8 mouse cellular contexts compared by ENCODE assay signal in genomic region chr10:81257158-81258039, GRCm38 (mm10). TPM values are rescaled to one million over a fixed set of nuclear protein-coding genes. Genes with fewer than 3 reads are reported as not detected.
A peak's percentile ranks its signal among the peaks of the same experiment; 100 is the strongest.
DNase-seq lines count a peak whose midpoint lies in the region; ATAC-seq and TF ChIP-seq lines count a peak whose summit lies in the region.

No protein-coding gene starts in this region.

- peak overlapping the region; percentile 22 for H3K4me3 ChIP-seq in heart, adult 2 months
- peak overlapping the region; percentile 41 for H3K4me3 ChIP-seq in intestine, embryonic 15.5 days (replicated peaks)
- peak overlapping the region; percentile 58 for H3K4me3 ChIP-seq in midbrain, embryonic 15.5 days
- H3K4me3 ChIP-seq in thymus, adult 2 months (ENCODE audit: control insufficient read depth, insufficient read depth, low read length) = peak overlapping the region; percentile 42

- no peaks in the 10 kb centered on the region for H3K9me3 ChIP-seq in intestine, embryonic 15.5 days
- no peaks in the 10 kb centered on the region for H3K9me3 ChIP-seq in midbrain, embryonic 15.5 days

- H3K27ac ChIP-seq in heart, adult 2 months = no peak overlapping the region
- no peak overlapping the region for H3K27ac ChIP-seq in intestine, embryonic 15.5 days
- no peak overlapping the region for H3K27ac ChIP-seq in midbrain, embryonic 15.5 days
- no peak overlapping the region for H3K27ac ChIP-seq in thymus, adult 2 months (ENCODE audit: control insufficient read depth, insufficient read depth, low read length)

- no peak for TF ChIP-seq POLR2A in heart, adult 2 months (IDR thresholded peaks at IDR 0.05; ENCODE audit: insufficient read depth, low read depth, low read length)
- TF ChIP-seq POLR2A in thymus, adult 2 months (IDR thresholded peaks at IDR 0.05; ENCODE audit: control insufficient read depth, extremely low read depth, insufficient read depth, low read length, poor library complexity) = no peak

- ATAC-seq in intestine, embryonic 15.5 days = peak; percentile 29
- ATAC-seq in midbrain, embryonic 15.5 days (replicated peaks) = no peak

- intact Hi-C loops in heart, adult 2 months (cut with DNase I) = no loop called here
- intact Hi-C loops in heart, postnatal 10 days (cut with DNase I) = no loop called here

- H3K4me1 ChIP-seq in heart, adult 2 months (ENCODE audit: control insufficient read depth, insufficient read depth, low read length) = no peaks in the 10 kb centered on the region
- H3K4me1 ChIP-seq in intestine, embryonic 15.5 days (replicated peaks) = peaks cover 18% of the 10 kb centered on the region
- peaks cover 36% of the 10 kb centered on the region for H3K4me1 ChIP-seq in midbrain, embryonic 15.5 days
- H3K4me1 ChIP-seq in thymus, adult 2 months (replicated peaks; ENCODE audit: control insufficient read depth, insufficient read depth, low read length) = peaks cover 25% of the 10 kb centered on the region

- no peak for TF ChIP-seq EP300 in heart, adult 2 months (IDR thresholded peaks at IDR 0.05; ENCODE audit: insufficient read depth, low read depth, low read length)

- no peaks in the 10 kb centered on the region for H3K36me3 ChIP-seq in heart, adult 2 months (ENCODE audit: control insufficient read depth, insufficient read depth, low read length)
- no peaks in the 10 kb centered on the region for H3K36me3 ChIP-seq in intestine, embryonic 15.5 days
- H3K36me3 ChIP-seq in midbrain, embryonic 15.5 days (replicated peaks) = no peaks in the 10 kb centered on the region
- H3K36me3 ChIP-seq in thymus, adult 2 months (ENCODE audit: control insufficient read depth, insufficient read depth, low read length) = no peaks in the 10 kb centered on the region

- 5% methylated on average over 62 of the region's 62 CpGs for WGBS in heart, adult 2 months
- WGBS in intestine, embryonic 15.5 days = 2% methylated on average over 62 of the region's 62 CpGs
- 1% methylated on average over 62 of the region's 62 CpGs for WGBS in midbrain, embryonic 15.5 days
- 2% methylated on average over 62 of the region's 62 CpGs for WGBS in thymus, adult 2 months

- peaks cover 15% of the 10 kb centered on the region; the same call in 1 of the 2 replicates for H3K27me3 ChIP-seq in heart, adult 2 months (ENCODE audit: control insufficient read depth, insufficient read depth, low read length)
- peaks cover 71% of the 10 kb centered on the region for H3K27me3 ChIP-seq in intestine, embryonic 15.5 days (replicated peaks)
- H3K27me3 ChIP-seq in midbrain, embryonic 15.5 days (replicated peaks) = peaks cover 36% of the 10 kb centered on the region
- H3K27me3 ChIP-seq in thymus, adult 2 months (ENCODE audit: control insufficient read depth, insufficient read depth, low read length) = no peaks in the 10 kb centered on the region; the same call in 1 of the 2 replicates

- no peak for TF ChIP-seq CTCF in heart, adult 2 months (IDR thresholded peaks at IDR 0.05)
- no peak for TF ChIP-seq CTCF in thymus, adult 2 months (IDR thresholded peaks at IDR 0.05; ENCODE audit: borderline replicate concordance, control insufficient read depth, extremely low read depth, insufficient read depth, low read length, poor library complexity)

- peak overlapping the region; percentile 89 for H3K4me2 ChIP-seq in intestine, embryonic 15.5 days (replicated peaks)
- peak overlapping the region; percentile 95 for H3K4me2 ChIP-seq in midbrain, embryonic 15.5 days

- no peak for DNase-seq in heart, adult 2 months
- DNase-seq in heart, postnatal 10 days = no peak
- peak; percentile 54 for DNase-seq in CD4-positive helper T cell, adult 2 months (ENCODE audit: low read depth, low spot score)
- DNase-seq in embryo, embryonic 11 days = peak; percentile 57
- DNase-seq in thymus, adult 2 months = peak; percentile 60
- no peak for DNase-seq in kidney, postnatal 36 days

- no peak overlapping the region for H3K9ac ChIP-seq in heart, adult 2 months (ENCODE audit: low read depth, low read length)
- peak overlapping the region; percentile 48 for H3K9ac ChIP-seq in intestine, embryonic 15.5 days
- H3K9ac ChIP-seq in midbrain, embryonic 15.5 days = peak overlapping the region; percentile 60

- no peaks in the 10 kb centered on the region for H3K79me2 ChIP-seq in heart, adult 2 months (replicated peaks; ENCODE audit: control insufficient read depth, insufficient read depth, low read length)

RNA-seq across cellular contexts. Expression of gene Matk, which starts 4.7 kb away (rescaled TPM):
- total RNA-seq in heart, adult 2 months (2021) = under 1 TPM; 0.48 to 0.86 TPM
- polyA plus RNA-seq in heart, adult 2 months (2012; rRNA removed) = 0.97 and 1.5 TPM in 2 replicates
- under 1 TPM; 0.27 to 0.38 TPM for total RNA-seq in heart, postnatal 10 days (2021)
- 2.2 and 2.4 TPM in 2 replicates for polyA plus RNA-seq in intestine, embryonic 15.5 days (2015; fragmentation: Nextera tagmentation; extraction: Ambion mirVana)
- polyA plus RNA-seq in midbrain, embryonic 15.5 days (2015; fragmentation: Nextera tagmentation; extraction: Ambion mirVana) = 37.2 and 40.1 TPM in 2 replicates
- 19.5 and 21.0 TPM in 2 replicates for polyA plus RNA-seq in thymus, adult 2 months (2012; rRNA removed)

RNA-seq across cellular contexts. Expression of gene Mrpl54, which starts 9.3 kb away (rescaled TPM):
- total RNA-seq in heart, adult 2 months (2021) = 100 to 1,000 TPM in 1 of 2 experiments, 10 to 100 TPM in 1; 85.7 to 101 TPM
- polyA plus RNA-seq in heart, adult 2 months (2012; rRNA removed) = 66.7 and 93.2 TPM in 2 replicates
- total RNA-seq in heart, postnatal 10 days (2021) = 100 to 1,000 TPM in 1 of 2 experiments, 10 to 100 TPM in 1; 93.4 to 108 TPM
- 242 and 245 TPM in 2 replicates for polyA plus RNA-seq in intestine, embryonic 15.5 days (2015; fragmentation: Nextera tagmentation; extraction: Ambion mirVana)
- polyA plus RNA-seq in midbrain, embryonic 15.5 days (2015; fragmentation: Nextera tagmentation; extraction: Ambion mirVana) = 124 and 126 TPM in 2 replicates
- polyA plus RNA-seq in thymus, adult 2 months (2012; rRNA removed) = 102 and 118 TPM in 2 replicates

RNA-seq across cellular contexts. Expression of gene Apba3, which starts 9.4 kb away (rescaled TPM):
- total RNA-seq in heart, adult 2 months (2021) = 100 to 1,000 TPM; 111 to 123 TPM
- 151 TPM in 2 replicates for polyA plus RNA-seq in heart, adult 2 months (2012; rRNA removed)
- total RNA-seq in heart, postnatal 10 days (2021) = 10 to 100 TPM; 66.5 to 68.3 TPM
- 55.1 and 69.2 TPM in 2 replicates for polyA plus RNA-seq in intestine, embryonic 15.5 days (2015; fragmentation: Nextera tagmentation; extraction: Ambion mirVana)
- 36.4 and 38.5 TPM in 2 replicates for polyA plus RNA-seq in midbrain, embryonic 15.5 days (2015; fragmentation: Nextera tagmentation; extraction: Ambion mirVana)
- polyA plus RNA-seq in thymus, adult 2 months (2012; rRNA removed) = 125 and 136 TPM in 2 replicates

RNA-seq across cellular contexts. Expression of gene Zfr2, which starts 24.4 kb away (rescaled TPM):
- 1 to 10 TPM; 1.8 to 2.0 TPM for total RNA-seq in heart, adult 2 months (2021)
- 5.0 and 6.3 TPM in 2 replicates for polyA plus RNA-seq in heart, adult 2 months (2012; rRNA removed)
- 1 to 10 TPM; 3.8 TPM for total RNA-seq in heart, postnatal 10 days (2021)
- polyA plus RNA-seq in intestine, embryonic 15.5 days (2015; fragmentation: Nextera tagmentation; extraction: Ambion mirVana) = 7.9 and 9.2 TPM in 2 replicates
- 35.4 and 37.2 TPM in 2 replicates for polyA plus RNA-seq in midbrain, embryonic 15.5 days (2015; fragmentation: Nextera tagmentation; extraction: Ambion mirVana)
- 9.1 and 9.6 TPM in 2 replicates for polyA plus RNA-seq in thymus, adult 2 months (2012; rRNA removed)

RNA-seq across cellular contexts. Expression of gene Atcay, which starts 26.8 kb away (rescaled TPM):
- under 1 TPM in 1 of 2 experiments, not detected in 1; 0.09 TPM for total RNA-seq in heart, adult 2 months (2021)
- polyA plus RNA-seq in heart, adult 2 months (2012; rRNA removed) = 0.14 and 0.20 TPM in 2 replicates
- under 1 TPM; 0.24 to 0.30 TPM for total RNA-seq in heart, postnatal 10 days (2021)
- polyA plus RNA-seq in intestine, embryonic 15.5 days (2015; fragmentation: Nextera tagmentation; extraction: Ambion mirVana) = 1.7 TPM in 2 replicates
- 95.3 and 96.7 TPM in 2 replicates for polyA plus RNA-seq in midbrain, embryonic 15.5 days (2015; fragmentation: Nextera tagmentation; extraction: Ambion mirVana)
- polyA plus RNA-seq in thymus, adult 2 months (2012; rRNA removed) = 2.4 and 2.5 TPM in 2 replicates

Comparison
In these comparisons a context has a peak if more than half of its experiments do, and no peak if none do; other contexts are left out.
1. DNase-seq: peak in CD4-positive helper T cell, adult 2 months (single experiment), embryo, embryonic 11 days (single experiment) and thymus, adult 2 months (single experiment); none in heart, adult 2 months (0 of 2), heart, postnatal 10 days (0 of 2) and kidney, postnatal 36 days (0 of 2).
2. Peak in every context shown above with its lines, with median percentiles within 50 percentile points of each other: H3K4me3 ChIP-seq.